Mouse (Mus musculus): ENCODE results near the gene Cxadr.
A peak's percentile ranks its signal among the peaks of the same experiment; 100 is the strongest.
"Not testable (repeated sequence)": the region's sequence is repeated elsewhere in the genome, so short reads cannot be mapped to it uniquely, and the experiment has no call there.

Gene Cxadr

GRCm38 (mm10) chr16:78364554-78364953 is 63.3 kb downstream of the Cxadr start:
- not testable (repeated sequence) for DNase-seq (ENCODE audit: low read depth, low spot score)

DNA sequence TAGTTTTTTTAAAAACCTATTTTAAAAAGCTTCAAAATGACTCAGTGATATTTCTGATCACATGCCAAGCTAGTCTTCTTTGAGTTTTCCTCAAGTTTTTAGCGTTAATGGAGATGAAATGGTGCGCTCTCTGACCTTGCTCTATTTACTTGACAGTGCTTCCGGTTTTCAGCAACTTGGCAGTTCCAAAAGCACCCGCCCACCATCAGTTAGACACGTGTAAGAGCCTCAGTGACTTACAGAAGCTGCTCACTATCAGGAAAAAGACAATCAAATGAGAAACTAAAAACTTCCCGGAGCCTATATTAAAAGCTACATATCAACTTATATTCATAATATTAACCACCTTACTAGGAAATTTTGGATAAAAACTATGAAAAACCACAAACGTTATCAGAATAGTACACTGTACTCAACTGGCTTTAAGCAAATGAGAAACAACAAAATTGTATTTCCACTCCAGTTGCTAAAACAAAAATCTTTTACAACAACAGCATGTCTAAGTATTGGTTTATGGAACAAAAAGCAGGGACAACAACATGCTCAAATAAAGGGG is 70.3 kb downstream of the Cxadr start:
- DNase-seq (ENCODE audit: low read depth, low spot score) = no peak

- DNase-seq (ENCODE audit: low read depth, low spot score) = no peak
Observed at GRCm38 (mm10) chr16:78372786-78373185, 71.5 kb downstream of the Cxadr start.

GRCm38 (mm10) chr16:78373743-78374142 is 72.5 kb downstream of the Cxadr start:
- DNase-seq (ENCODE audit: low read depth, low spot score) = no peak

DNA sequence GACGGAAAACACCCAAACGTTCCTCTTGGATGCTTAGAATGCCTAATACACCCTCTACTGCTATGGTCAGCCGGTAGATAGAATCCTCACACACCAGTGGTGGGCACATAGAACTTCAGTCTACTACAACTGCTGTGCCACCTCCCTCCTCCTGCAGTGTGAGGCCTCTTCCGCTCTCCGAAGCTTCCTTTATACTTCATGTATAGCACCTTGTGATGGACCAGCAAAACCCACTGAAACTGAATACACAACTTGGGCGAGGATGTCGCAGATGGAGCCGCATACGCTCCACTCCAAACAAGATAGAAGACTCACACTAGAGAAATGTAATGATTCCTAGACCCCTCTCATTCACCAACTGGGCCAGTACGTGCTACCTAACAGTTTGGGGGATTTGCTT is 73.9 kb downstream of the Cxadr start:
- DNase-seq (ENCODE audit: low read depth, low spot score) = peak; percentile 69

- DNase-seq (ENCODE audit: low read depth, low spot score) = peak; percentile 89
Observed at GRCm38 (mm10) chr16:78375821-78376691, 74.8 kb downstream of the Cxadr start.

DNA sequence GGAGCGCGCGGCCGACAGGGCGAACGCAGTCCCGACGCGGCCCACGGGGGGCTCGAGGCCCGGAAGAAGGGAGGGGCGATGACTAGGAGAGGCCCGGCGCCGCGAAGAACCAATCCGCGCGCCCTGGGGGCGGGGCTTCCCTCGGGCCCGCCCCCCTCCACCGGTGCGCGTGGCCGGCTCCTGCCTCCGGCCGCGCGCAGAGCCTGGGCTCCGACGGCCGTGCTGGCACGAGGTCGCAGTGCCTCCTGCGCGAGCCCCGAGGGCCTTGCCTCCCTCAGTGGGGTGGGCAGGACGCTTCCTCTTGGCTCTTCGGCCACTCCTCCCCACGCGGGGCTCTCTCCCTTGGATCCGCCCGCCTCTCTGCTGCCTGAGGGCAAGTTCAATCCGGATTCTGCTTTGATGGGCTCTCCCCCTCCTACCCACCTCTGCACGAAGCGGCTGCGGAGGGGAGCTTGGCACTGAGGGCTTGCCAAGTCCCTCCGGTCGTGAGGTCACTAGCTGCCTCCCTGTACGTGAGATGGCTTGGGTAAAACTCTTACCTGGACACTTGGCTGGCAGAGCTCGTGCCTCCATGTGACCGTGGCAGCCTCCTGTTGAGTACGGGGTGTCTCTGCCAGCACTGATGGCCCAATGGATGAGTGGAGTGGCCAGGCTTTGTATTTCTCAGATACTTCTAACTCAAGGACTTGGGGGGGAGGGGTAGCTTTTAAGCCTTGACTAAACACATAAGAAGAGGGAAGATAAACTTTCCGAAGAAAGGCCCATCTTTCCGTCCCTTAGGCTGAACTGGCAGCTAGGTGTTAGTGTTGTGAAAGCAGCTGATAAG is 75.7 kb downstream of the Cxadr start, which contains the start of gene Btg3:
Btg3 (minus strand) TSS at position 448 of the 826 bp plus-strand sequence.
- DNase-seq (ENCODE audit: low read depth, low spot score) = peak; percentile 95

DNA sequence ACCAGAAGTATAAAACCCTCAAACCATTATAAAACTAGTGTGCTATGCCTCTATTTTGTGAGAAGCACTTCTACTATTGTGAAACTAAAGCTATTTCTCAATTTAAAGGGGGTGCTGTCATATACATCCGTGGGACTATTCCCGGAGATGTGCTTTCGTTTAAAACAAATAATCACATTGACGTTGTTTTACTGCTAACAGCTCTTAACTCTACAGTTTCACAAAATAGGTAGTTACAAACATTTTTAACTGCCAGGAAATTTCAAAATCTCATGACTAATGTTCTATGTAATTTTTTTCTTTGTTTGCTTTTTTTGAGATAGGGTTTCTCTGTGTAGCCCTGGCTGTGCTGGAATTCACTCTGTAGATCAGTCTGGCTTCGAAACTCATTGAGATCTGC is 77.2 kb downstream of the Cxadr start:
- no peak for DNase-seq (ENCODE audit: low read depth, low spot score)

DNA sequence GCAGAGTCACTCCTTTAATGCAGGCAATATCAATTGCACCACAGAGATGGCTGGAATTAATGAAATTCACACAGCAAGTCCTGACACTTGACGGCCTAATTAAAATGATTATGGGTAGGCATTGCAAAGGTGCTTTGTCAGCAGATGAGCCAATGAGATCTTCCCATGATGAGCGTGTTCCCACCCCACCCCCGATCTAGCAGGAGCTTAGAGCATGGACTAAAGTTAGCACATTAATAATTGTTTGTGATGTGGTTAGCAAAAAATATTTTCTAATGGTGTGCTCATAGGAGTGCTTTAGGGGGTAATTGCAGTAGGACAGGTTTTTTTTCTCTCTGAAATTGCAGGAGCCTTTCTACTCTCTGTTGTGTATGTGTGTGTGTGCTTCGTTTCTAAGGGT is 87.8 kb downstream of the Cxadr start:
- no peak for DNase-seq (ENCODE audit: low read depth, low spot score)

DNA sequence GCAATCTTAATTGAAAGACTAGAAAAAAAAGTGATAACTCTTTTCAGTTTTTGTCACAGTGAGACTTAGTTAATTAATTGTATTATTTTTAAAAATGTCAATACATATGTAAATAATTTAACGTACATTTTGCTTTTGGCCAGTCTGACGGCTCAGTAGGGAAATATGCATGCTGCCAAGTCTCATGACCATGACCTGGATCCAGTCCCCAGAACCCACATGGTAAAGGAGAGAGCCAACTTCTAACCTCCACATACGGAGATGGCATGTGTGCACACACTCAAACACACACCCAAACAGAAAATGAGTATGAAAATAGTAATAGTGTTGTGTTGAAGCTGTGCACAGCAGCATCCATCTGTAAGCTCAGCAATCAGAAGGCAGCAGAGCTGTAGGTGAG is 88.7 kb downstream of the Cxadr start:
- DNase-seq (ENCODE audit: low read depth, low spot score) = no peak

GRCm38 (mm10) chr16:78391354-78391753 is 90.1 kb downstream of the Cxadr start:
- DNase-seq (ENCODE audit: low read depth, low spot score) = no peak

DNA sequence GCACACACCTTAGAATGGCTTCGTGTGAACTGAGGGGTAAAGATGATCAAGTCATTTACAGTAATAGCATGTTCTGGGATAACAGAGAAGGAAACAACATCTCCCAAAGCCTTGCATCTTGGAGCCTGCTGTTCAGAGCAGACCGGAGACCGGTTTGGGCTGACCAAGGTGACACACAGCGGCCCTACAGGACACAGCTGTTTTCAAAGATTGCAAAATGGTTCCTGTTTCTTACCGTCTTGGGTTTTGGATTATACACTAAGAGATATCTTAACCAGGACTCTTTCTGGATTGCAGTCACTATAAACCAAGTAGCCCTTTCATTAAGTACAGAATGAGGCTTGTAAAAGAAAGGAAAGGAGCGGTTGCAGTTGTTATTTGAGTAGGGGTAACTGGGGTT is 97.4 kb downstream of the Cxadr start:
- no peak for DNase-seq (ENCODE audit: low read depth, low spot score)

DNA sequence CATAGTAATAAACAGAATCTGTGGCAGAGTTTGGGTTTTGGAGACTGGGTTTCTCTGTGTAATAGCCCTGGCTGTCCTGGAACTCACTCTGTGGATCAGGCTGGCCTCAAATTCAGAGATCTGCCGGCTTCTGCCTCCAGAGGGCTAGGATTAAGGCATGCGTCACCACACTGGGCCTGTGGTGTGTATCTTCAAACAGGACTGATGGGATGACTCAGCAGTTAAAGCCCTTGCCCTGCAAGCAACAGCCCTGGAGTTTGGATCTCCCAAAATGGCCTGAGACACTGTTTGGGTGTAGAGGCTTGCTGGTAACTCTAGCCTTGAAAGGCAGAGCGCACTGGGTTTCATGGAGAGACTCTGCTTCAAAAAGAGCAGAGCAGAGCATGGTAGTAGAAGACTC is 98.1 kb downstream of the Cxadr start:
- DNase-seq (ENCODE audit: low read depth, low spot score) = no peak

DNA sequence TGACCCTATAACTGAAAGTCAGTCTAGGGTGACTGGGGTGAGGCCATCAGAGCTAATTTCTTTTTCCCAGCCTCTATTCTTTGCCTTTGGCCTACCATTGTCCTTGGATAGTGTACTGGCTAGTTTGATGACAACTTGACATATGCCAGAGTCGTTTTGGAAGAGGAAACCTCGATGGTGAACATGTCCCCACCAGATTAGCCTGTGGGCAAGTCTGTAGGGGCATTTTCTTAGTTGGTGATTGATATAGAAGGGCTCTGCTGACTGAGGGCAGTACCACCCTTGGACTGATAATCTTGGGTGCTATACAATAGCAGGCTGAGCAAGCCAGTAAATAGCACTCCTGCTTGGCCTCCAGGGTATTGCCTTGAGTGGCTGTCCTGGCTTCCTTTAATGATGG is 101.0 kb downstream of the Cxadr start:
- DNase-seq (ENCODE audit: low read depth, low spot score) = no peak

DNA sequence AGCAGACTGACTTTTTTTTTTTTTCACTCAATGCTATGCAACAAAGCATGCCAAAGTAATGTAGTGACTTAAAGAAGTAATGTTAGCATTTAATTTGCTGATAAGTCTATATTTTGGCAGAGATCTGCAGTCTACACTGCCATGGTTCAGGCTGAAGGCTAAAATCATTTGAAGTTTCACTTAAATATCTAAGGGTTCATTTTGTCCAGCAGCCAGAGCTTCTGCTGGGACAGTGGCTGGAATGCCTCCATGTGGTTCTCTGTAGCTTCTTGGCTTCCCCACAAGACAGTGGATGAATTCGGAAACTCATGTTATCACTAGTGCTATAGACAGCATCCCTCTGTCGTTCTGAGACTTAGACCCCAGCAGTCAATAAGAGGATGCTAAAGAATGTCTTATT is 105.4 kb downstream of the Cxadr start:
- no peak for DNase-seq (ENCODE audit: low read depth, low spot score)

- DNase-seq (ENCODE audit: low read depth, low spot score) = no peak
Observed at GRCm38 (mm10) chr16:78407855-78408254, 106.6 kb downstream of the Cxadr start.
